Mouse (Mus musculus) heart, embryonic 10.5 days (tissue): ENCODE measurements around the gene Gm7030. TPM values are rescaled to one million over a fixed set of nuclear protein-coding genes. Genes with fewer than 3 reads are reported as not detected.
"Not testable (repeated sequence)": the region's sequence is repeated elsewhere in the genome, so short reads cannot be mapped to it uniquely, and the experiment has no call there.

ENCODE experiments used
- DNase-seq: peaks from one replicate; pipeline ENCODE4 v3.0.0-alpha.2; 2017; ENCODE audit warnings: low spot score
- H3K27ac ChIP-seq: fragments of 300-500 bp; sonication (generic); 2 replicates; pipeline ENCODE4 v1.5.1; 2016; ENCODE audit warnings: mild to moderate bottlenecking
- H3K27me3 ChIP-seq: fragments of 300-500 bp; sonication (generic); 2 replicates; pipeline ENCODE4 v1.6.1; 2016; ENCODE audit warnings: mild to moderate bottlenecking; ENCODE audit not compliant: poor library complexity, insufficient read depth, severe bottlenecking
- H3K36me3 ChIP-seq: fragments of 300-500 bp; sonication (generic); 2 replicates; pipeline ENCODE4 v1.6.1; 2016; ENCODE audit warnings: mild to moderate bottlenecking, moderate library complexity
- H3K4me1 ChIP-seq: fragments of 300-500 bp; sonication (generic); 2 replicates; pipeline ENCODE4 v1.6.1; 2016; ENCODE audit warnings: mild to moderate bottlenecking
- H3K4me3 ChIP-seq: fragments of 300-500 bp; sonication (generic); 2 replicates; pipeline ENCODE4 v1.5.1; 2016; ENCODE audit warnings: mild to moderate bottlenecking, moderate library complexity
- H3K9me3 ChIP-seq: fragments of 300-500 bp; sonication (generic); 2 replicates; pipeline ENCODE4 v1.6.1; 2016; ENCODE audit warnings: mild to moderate bottlenecking, moderate library complexity
- WGBS: fragments of 180-500 bp; shearing (Covaris S2); methylation state at CpG from one replicate; pipeline ENCODE4 v1.1.7; 2016; 5-methylcytosine and 5-hydroxymethylcytosine counted together
- polyA plus RNA-seq: library from polyadenylated mRNA; unstranded; fragments of >200 nt; fragmentation: Nextera tagmentation; extraction: Ambion mirVana; gene quantifications from 2 replicates; pipeline ENCODE4 v1.2.1, GENCODE M21; 2016

Gm7030 gene
- polyA plus RNA-seq, 1 experiment from 2014 or later: not detected

- Histone ChIP-seq H3K4me3 (no peak overlapping the region), H3K36me3 (no peaks in the 10 kb centered on the region), H3K27ac (no peak overlapping the region), H3K9me3 (no peaks in the 10 kb centered on the region), H3K27me3 (peaks cover 70% of the 10 kb centered on the region), H3K4me1 (peaks cover 3% of the 10 kb centered on the region; the same call in 1 of the 2 replicates)
- no peak for DNase-seq
- WGBS: 22% methylated on average over 3 of the region's 3 CpGs
These were observed 25.3 kb upstream of the Gm7030 start for GRCm38 (mm10) chr17:36154271-36155149.

GRCm38 (mm10) chr17:36151200-36151599, 22.0 kb upstream of the Gm7030 start:
- not testable (repeated sequence) for H3K4me1 ChIP-seq, DNase-seq, H3K27ac ChIP-seq, H3K36me3 ChIP-seq, H3K4me3 ChIP-seq, H3K9me3 ChIP-seq
- peaks cover 63% of the 10 kb centered on the region for H3K27me3 ChIP-seq
- 46% methylated on average over 4 of the region's 4 CpGs for WGBS

GRCm38 (mm10) chr17:36148468-36148867, 19.2 kb upstream of the Gm7030 start:
- H3K36me3 ChIP-seq, H3K9me3 ChIP-seq, H3K27ac ChIP-seq, H3K4me1 ChIP-seq, H3K4me3 ChIP-seq, DNase-seq: not testable (repeated sequence)
- H3K27me3 ChIP-seq: peaks cover 61% of the 10 kb centered on the region
- WGBS: 71% methylated on average over 5 of the region's 5 CpGs

- not testable (repeated sequence) for H3K4me3 ChIP-seq, H3K4me1 ChIP-seq, H3K27ac ChIP-seq, H3K36me3 ChIP-seq, DNase-seq, H3K9me3 ChIP-seq
- WGBS: 75% methylated on average over 1 of the region's 1 CpGs
- peaks cover 59% of the 10 kb centered on the region for H3K27me3 ChIP-seq
These were observed 17.7 kb upstream of the Gm7030 start for GRCm38 (mm10) chr17:36146937-36147336.

- not testable (repeated sequence) for H3K4me1 ChIP-seq, DNase-seq, H3K36me3 ChIP-seq, H3K9me3 ChIP-seq, H3K27ac ChIP-seq
- H3K4me3 ChIP-seq: peak overlapping the region; percentile 53
- WGBS: 1% methylated on average over 13 of the region's 13 CpGs
- H3K27me3 ChIP-seq: peaks cover 69% of the 10 kb centered on the region
These were observed 16.6 kb upstream of the Gm7030 start for GRCm38 (mm10) chr17:36145861-36146156.

- WGBS: 2% methylated on average over 77 of the region's 78 CpGs
- no peaks in the 10 kb centered on the region for H3K9me3 ChIP-seq
- H3K4me1 ChIP-seq: peaks cover 9% of the 10 kb centered on the region
- H3K27ac ChIP-seq: no peak overlapping the region
- peaks cover 69% of the 10 kb centered on the region for H3K27me3 ChIP-seq
- no peaks in the 10 kb centered on the region for H3K36me3 ChIP-seq
- peak overlapping the region; percentile 53 for H3K4me3 ChIP-seq
- no peak for DNase-seq
These were observed 16.1 kb upstream of the Gm7030 start for GRCm38 (mm10) chr17:36145111-36145860.

DNA sequence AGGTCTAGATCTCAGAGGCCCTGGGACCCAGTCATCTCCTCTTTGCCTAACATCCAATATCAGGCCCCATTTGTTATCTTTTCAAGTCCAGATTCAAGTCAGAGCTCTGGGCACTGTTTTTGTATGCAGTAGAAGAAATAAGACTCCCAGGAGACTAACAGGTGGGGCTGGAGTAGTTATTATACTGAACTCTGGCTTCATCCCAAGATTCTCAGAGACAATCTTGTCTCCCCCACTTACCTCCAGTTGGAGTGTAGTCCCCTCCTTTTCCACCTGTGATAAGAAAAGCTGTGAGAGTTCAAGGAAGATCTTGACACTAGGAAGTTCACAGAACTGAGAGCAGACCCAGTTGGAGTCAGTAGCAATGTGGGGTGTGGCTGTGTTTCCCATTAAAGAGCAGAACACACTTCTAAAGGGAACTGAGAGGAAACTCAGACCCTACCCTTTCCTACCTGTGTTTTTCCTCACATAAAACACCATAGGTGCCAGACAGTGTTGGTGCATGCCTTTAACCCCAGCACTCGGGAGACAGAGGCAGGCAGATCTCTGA, 7.1 kb upstream of the Gm7030 start:
- H3K36me3 ChIP-seq, H3K9me3 ChIP-seq, H3K27ac ChIP-seq, H3K4me3 ChIP-seq, DNase-seq, H3K4me1 ChIP-seq: not testable (repeated sequence)
- 44% methylated on average over 1 of the region's 1 CpGs for WGBS
- peaks cover 51% of the 10 kb centered on the region for H3K27me3 ChIP-seq

DNA sequence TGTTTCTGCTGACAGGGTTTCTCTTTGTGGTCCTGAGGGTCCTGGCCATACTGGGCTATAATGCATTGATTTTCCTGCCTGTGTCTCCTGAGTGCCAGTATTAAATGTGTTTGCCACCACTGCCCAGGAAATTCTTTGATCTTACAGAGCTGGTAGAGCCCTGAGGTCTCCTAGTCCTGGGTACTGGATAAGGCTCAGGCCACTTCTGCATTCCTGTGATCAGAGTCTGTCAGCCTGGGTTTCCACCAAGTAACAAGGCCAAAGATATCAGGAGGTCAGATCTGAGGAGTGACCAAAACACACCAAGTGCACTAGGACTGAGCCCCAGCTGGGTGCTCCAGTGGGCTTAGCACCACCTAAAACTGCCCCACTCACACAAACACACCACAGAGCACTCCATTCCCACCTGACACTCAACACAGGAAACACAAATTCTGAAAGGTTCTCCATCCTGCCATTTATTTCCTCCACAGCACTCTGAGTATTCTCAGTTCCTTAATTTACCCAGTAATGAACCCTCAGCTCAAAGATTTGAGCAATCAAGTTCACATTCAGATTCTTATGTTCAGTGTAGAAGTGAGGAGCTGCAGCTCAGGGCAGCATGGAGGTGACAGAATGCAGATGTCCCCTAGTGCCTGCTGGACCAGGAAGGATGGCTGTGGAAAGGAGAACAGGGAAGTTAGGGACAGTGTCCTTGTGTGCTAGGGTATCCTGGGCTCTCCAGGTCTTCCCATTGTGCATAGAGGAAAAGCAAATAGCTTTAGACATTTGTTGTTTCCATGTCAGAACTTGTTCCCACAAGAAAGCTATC, 6.4 kb upstream of the Gm7030 start:
- not testable (repeated sequence) for H3K4me3 ChIP-seq, DNase-seq, H3K36me3 ChIP-seq, H3K4me1 ChIP-seq, H3K27ac ChIP-seq, H3K9me3 ChIP-seq
- H3K27me3 ChIP-seq: peaks cover 53% of the 10 kb centered on the region

GRCm38 (mm10) chr17:36131516-36132265, 2.5 kb upstream of the Gm7030 start:
- Histone ChIP-seq H3K36me3 (no peaks in the 10 kb centered on the region), H3K4me3 (no peak overlapping the region), H3K27ac (no peak overlapping the region), H3K27me3 (peaks cover 54% of the 10 kb centered on the region), H3K9me3 (no peaks in the 10 kb centered on the region), H3K4me1 (no peaks in the 10 kb centered on the region)
- DNase-seq: no peak
- 59% methylated on average over 5 of the region's 5 CpGs for WGBS

- H3K4me3 ChIP-seq, H3K27ac ChIP-seq, DNase-seq, H3K36me3 ChIP-seq, H3K9me3 ChIP-seq, H3K4me1 ChIP-seq: not testable (repeated sequence)
- WGBS: 43% methylated on average over 12 of the region's 13 CpGs
- peaks cover 44% of the 10 kb centered on the region for H3K27me3 ChIP-seq
These were observed 700 bp downstream of the Gm7030 start for GRCm38 (mm10) chr17:36128525-36128924.

DNA sequence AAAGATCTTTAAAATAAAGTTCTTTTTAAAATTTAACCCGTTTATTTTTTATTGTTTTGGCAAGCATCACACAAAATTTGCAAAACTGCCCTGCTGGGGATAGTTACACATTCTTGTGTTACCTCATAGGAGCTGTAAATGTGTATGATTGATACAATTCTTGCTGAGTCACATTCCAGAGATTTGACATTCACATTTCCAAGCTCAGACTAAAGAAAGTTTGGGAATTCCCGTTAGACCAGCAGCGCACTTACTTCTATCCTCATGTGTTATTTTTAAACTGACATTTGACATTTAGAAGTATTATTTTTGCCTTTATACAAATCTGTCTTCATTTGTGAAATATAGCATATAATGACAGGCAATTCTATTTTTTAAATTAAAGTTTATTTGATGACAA, 5.1 kb downstream of the Gm7030 start:
- H3K27ac ChIP-seq, DNase-seq, H3K4me3 ChIP-seq, H3K4me1 ChIP-seq, H3K36me3 ChIP-seq, H3K9me3 ChIP-seq: not testable (repeated sequence)
- 73% methylated on average over 3 of the region's 3 CpGs for WGBS
- peaks cover 48% of the 10 kb centered on the region for H3K27me3 ChIP-seq

- 7% methylated on average over 8 of the region's 8 CpGs for WGBS
- H3K27me3 ChIP-seq: peaks cover 50% of the 10 kb centered on the region
- DNase-seq: not testable (repeated sequence)
These were observed 7.7 kb downstream of the Gm7030 start, which contains the start of gene Gm19684 for GRCm38 (mm10) chr17:36121352-36122020. Gm19684 (plus strand) TSS chr17:36121678.

More at GRCm38 (mm10) chr17:36121352-36122020, 7.7 kb downstream of the Gm7030 start, which contains the start of gene Gm19684:
- not testable (repeated sequence) for H3K36me3 ChIP-seq, H3K9me3 ChIP-seq, H3K4me1 ChIP-seq, H3K27ac ChIP-seq
- H3K4me3 ChIP-seq: peak within 1 kb of the TSS; percentile 27
